22 mouse cellular contexts compared by ENCODE assay signal in genomic region chr14:76425986-76426530, GRCm38 (mm10). TPM values are rescaled to one million over a fixed set of nuclear protein-coding genes. Genes with fewer than 3 reads are reported as not detected.
A peak's percentile ranks its signal among the peaks of the same experiment; 100 is the strongest.
DNase-seq lines count a peak whose midpoint lies in the region; ATAC-seq lines count a peak whose summit lies in the region.
"Had no signal": no experiment of that assay in that cellular context is flagged by ENCODE, and none has a peak within 500 bp of the region (broad histone marks: within the 10 kb centered on the region; RNA-seq: fewer than 3 reads in every experiment).

No protein-coding gene starts in this region.

- no peaks in the 10 kb centered on the region for H3K9me3 ChIP-seq in hindbrain, embryonic 13.5 days
- H3K9me3 ChIP-seq in hindbrain, embryonic 14.5 days (ENCODE audit: control insufficient read depth, low read length), result no peaks in the 10 kb centered on the region
- H3K9me3 ChIP-seq in neural tube, embryonic 13.5 days, result no peaks in the 10 kb centered on the region
- no peaks in the 10 kb centered on the region for H3K9me3 ChIP-seq in neural tube, embryonic 15.5 days (replicated peaks)
- H3K9me3 ChIP-seq in neural tube, embryonic 14.5 days (ENCODE audit: control insufficient read depth, low read length), result no peaks in the 10 kb centered on the region
- H3K9me3 ChIP-seq: intestine, embryonic 15.5 days; liver, embryonic 12.5 days had no signal

- H3K4me2 ChIP-seq in hindbrain, embryonic 13.5 days, result no peak overlapping the region
- H3K4me2 ChIP-seq in hindbrain, embryonic 14.5 days (replicated peaks), result no peak overlapping the region
- no peak overlapping the region for H3K4me2 ChIP-seq in neural tube, embryonic 13.5 days
- no peak overlapping the region for H3K4me2 ChIP-seq in neural tube, embryonic 15.5 days
- H3K4me2 ChIP-seq in neural tube, embryonic 14.5 days (ENCODE audit: low read depth, low read length), result no peak overlapping the region
- H3K4me2 ChIP-seq: intestine, embryonic 15.5 days; liver, embryonic 12.5 days had no signal

- ATAC-seq in hindbrain, embryonic 13.5 days (ENCODE audit: low FRiP score), result no peak; the same call in 1 of the 2 replicates
- ATAC-seq in hindbrain, embryonic 14.5 days (ENCODE audit: low FRiP score), result no peak
- ATAC-seq in neural tube, embryonic 13.5 days (ENCODE audit: low read depth), result peak; percentile 62; the same call in 1 of the 2 replicates
- ATAC-seq in neural tube, embryonic 15.5 days (ENCODE audit: low FRiP score), result no peak
- ATAC-seq in neural tube, embryonic 14.5 days (ENCODE audit: low read depth), result peak; percentile 41; the same call in 1 of the 2 replicates
- ATAC-seq: intestine, embryonic 15.5 days; liver, embryonic 12.5 days had no signal

- 75% methylated on average over 21 of the region's 21 CpGs for WGBS in hindbrain, embryonic 13.5 days
- WGBS in hindbrain, embryonic 14.5 days, result 75% methylated on average over 21 of the region's 21 CpGs
- 79% methylated on average over 21 of the region's 21 CpGs for WGBS in neural tube, embryonic 13.5 days
- 71% methylated on average over 21 of the region's 21 CpGs for WGBS in neural tube, embryonic 15.5 days
- WGBS in neural tube, embryonic 14.5 days, result 75% methylated on average over 21 of the region's 21 CpGs

- H3K27ac ChIP-seq in hindbrain, embryonic 13.5 days, result peak overlapping the region; percentile 52
- H3K27ac ChIP-seq in hindbrain, embryonic 14.5 days, result no peak overlapping the region
- no peak overlapping the region for H3K27ac ChIP-seq in neural tube, embryonic 13.5 days (replicated peaks)
- H3K27ac ChIP-seq in neural tube, embryonic 15.5 days (replicated peaks), result no peak overlapping the region
- no peak overlapping the region for H3K27ac ChIP-seq in neural tube, embryonic 14.5 days (ENCODE audit: low read depth, low read length)
- H3K27ac ChIP-seq: heart, adult 2 months; intestine, embryonic 15.5 days; left cerebral cortex, adult 2 months; liver, embryonic 12.5 days had no signal

- intact Hi-C loops in left cerebral cortex, postnatal 4 days (cut with DNase I), result no loop called here

- peaks cover 59% of the 10 kb centered on the region for H3K4me1 ChIP-seq in hindbrain, embryonic 13.5 days (replicated peaks)
- peaks cover 32% of the 10 kb centered on the region for H3K4me1 ChIP-seq in hindbrain, embryonic 14.5 days (replicated peaks; ENCODE audit: control insufficient read depth, insufficient read depth, low read length)
- peaks cover 61% of the 10 kb centered on the region for H3K4me1 ChIP-seq in neural tube, embryonic 13.5 days (replicated peaks)
- peaks cover 54% of the 10 kb centered on the region for H3K4me1 ChIP-seq in neural tube, embryonic 15.5 days
- H3K4me1 ChIP-seq in neural tube, embryonic 14.5 days (ENCODE audit: control insufficient read depth, insufficient read depth, low read length), result peaks cover 26% of the 10 kb centered on the region

- no peak overlapping the region for H3K4me3 ChIP-seq in hindbrain, embryonic 13.5 days
- H3K4me3 ChIP-seq in hindbrain, embryonic 14.5 days (replicated peaks; ENCODE audit: low read length), result no peak overlapping the region
- no peak overlapping the region for H3K4me3 ChIP-seq in neural tube, embryonic 13.5 days
- H3K4me3 ChIP-seq in neural tube, embryonic 15.5 days (replicated peaks), result no peak overlapping the region
- H3K4me3 ChIP-seq in neural tube, embryonic 14.5 days (ENCODE audit: low read depth, low read length), result no peak overlapping the region
- H3K4me3 ChIP-seq: heart, adult 2 months; intestine, embryonic 15.5 days; left cerebral cortex, adult 2 months; liver, embryonic 12.5 days; megakaryocyte, embryonic 14.5 days had no signal

- DNase-seq in hindbrain, embryonic 14.5 days (ENCODE audit: low spot score), result no peak
- peak; percentile 62 for DNase-seq in ZHBTc4 (ENCODE audit: low read depth, low spot score)
- DNase-seq in left cerebral cortex, postnatal 4 days, result no peak
- no peak for DNase-seq in cerebellum, postnatal 4 days (ENCODE audit: low spot score in 2 of 2)
- DNase-seq: cerebellum, adult 9-11 months; gastrocnemius, postnatal 25 days; heart, adult 2 months; heart, postnatal 36 days; kidney, adult 9 months; kidney, postnatal 25 days; lung, adult 2 months; right cerebral cortex, postnatal 14 days; spleen, adult 18-20 months; thymus, adult 2 months had no signal

- H3K9ac ChIP-seq in hindbrain, embryonic 13.5 days, result no peak overlapping the region
- no peak overlapping the region for H3K9ac ChIP-seq in hindbrain, embryonic 14.5 days
- no peak overlapping the region for H3K9ac ChIP-seq in neural tube, embryonic 13.5 days
- no peak overlapping the region for H3K9ac ChIP-seq in neural tube, embryonic 15.5 days (replicated peaks)
- no peak overlapping the region for H3K9ac ChIP-seq in neural tube, embryonic 14.5 days (replicated peaks; ENCODE audit: low read depth, low read length)
- H3K9ac ChIP-seq: intestine, embryonic 15.5 days; liver, embryonic 12.5 days had no signal

- H3K36me3 ChIP-seq in hindbrain, embryonic 13.5 days, result peaks cover 63% of the 10 kb centered on the region
- peaks cover 48% of the 10 kb centered on the region for H3K36me3 ChIP-seq in hindbrain, embryonic 14.5 days (replicated peaks; ENCODE audit: control insufficient read depth, insufficient read depth)
- H3K36me3 ChIP-seq in neural tube, embryonic 13.5 days, result peaks cover 71% of the 10 kb centered on the region
- peaks cover 35% of the 10 kb centered on the region for H3K36me3 ChIP-seq in neural tube, embryonic 15.5 days
- H3K36me3 ChIP-seq in neural tube, embryonic 14.5 days (ENCODE audit: control insufficient read depth, insufficient read depth, low read length), result 0 out of 2 replicates have a peak, but pooled peaks cover 3% of the 10 kb centered on the region

- H3K27me3 ChIP-seq in hindbrain, embryonic 13.5 days, result no peaks in the 10 kb centered on the region
- H3K27me3 ChIP-seq in hindbrain, embryonic 14.5 days (ENCODE audit: control insufficient read depth, insufficient read depth, low read length), result no peaks in the 10 kb centered on the region
- H3K27me3 ChIP-seq in neural tube, embryonic 13.5 days, result no peaks in the 10 kb centered on the region
- H3K27me3 ChIP-seq in neural tube, embryonic 15.5 days (replicated peaks), result no peaks in the 10 kb centered on the region
- no peaks in the 10 kb centered on the region for H3K27me3 ChIP-seq in neural tube, embryonic 14.5 days (ENCODE audit: control insufficient read depth, insufficient read depth, low read length)
- H3K27me3 ChIP-seq: intestine, embryonic 15.5 days; liver, embryonic 12.5 days; megakaryocyte, embryonic 14.5 days had no signal

RNA-seq across cellular contexts. Expression of gene Tsc22d1, which starts 11.3 kb away (rescaled TPM):
- polyA plus RNA-seq in hindbrain, embryonic 13.5 days (2015; fragmentation: Nextera tagmentation; extraction: Ambion mirVana), result 674 and 689 TPM in 2 replicates
- 891 and 894 TPM in 2 replicates for polyA plus RNA-seq in hindbrain, embryonic 14.5 days (2014; fragmentation: Nextera tagmentation; extraction: Ambion mirVana)
- 792 and 821 TPM in 2 replicates for polyA plus RNA-seq in neural tube, embryonic 13.5 days (2015; fragmentation: Nextera tagmentation; extraction: Ambion mirVana)
- polyA plus RNA-seq in neural tube, embryonic 15.5 days (2015; fragmentation: Nextera tagmentation; extraction: Ambion mirVana), result 773 and 880 TPM in 2 replicates
- polyA plus RNA-seq in neural tube, embryonic 14.5 days (2014; fragmentation: Nextera tagmentation; extraction: Ambion mirVana), result 885 and 965 TPM in 2 replicates
- total RNA-seq in left cerebral cortex, postnatal 4 days (2021), result 100 to 1,000 TPM; 619 to 641 TPM

Comparison
In these comparisons a context has a peak if more than half of its experiments do, and no peak if none do; other contexts are left out.
1. ATAC-seq: peak in neural tube, embryonic 13.5 days (single experiment) and neural tube, embryonic 14.5 days (single experiment); none in hindbrain, embryonic 13.5 days (single experiment), hindbrain, embryonic 14.5 days (single experiment) and neural tube, embryonic 15.5 days (single experiment).